Mouse (Mus musculus) kidney, postnatal 0 days (tissue): Measurements from ENCODE around the gene Txlna. TPM values are rescaled to one million over a fixed set of nuclear protein-coding genes. Genes with fewer than 3 reads are reported as not detected.
A peak's percentile ranks its signal among the peaks of the same experiment; 100 is the strongest.

Source experiments
- ATAC-seq: fragments of 200-750 bp; cut with Nextera tagmentation; replicated peaks from 2 replicates; pipeline ENCODE4 v1.8.0; 2017; ENCODE audit warnings: low read depth, moderate number of reproducible peaks, moderate TSS enrichment, moderate library complexity; ENCODE audit not compliant: low FRiP score
- DNase-seq: peaks from one replicate; pipeline ENCODE4 v3.0.0-alpha.2; 2016; ENCODE audit warnings: low spot score
- H3K27ac ChIP-seq: fragments of 300-500 bp; sonication (generic); 2 replicates; pipeline ENCODE4 v1.5.1; 2014; ENCODE audit warnings: mild to moderate bottlenecking
- H3K27me3 ChIP-seq: fragments of 300-500 bp; sonication (generic); 2 replicates; pipeline ENCODE4 v1.6.1; 2014; ENCODE audit warnings: low read length, mixed read lengths; ENCODE audit not compliant: insufficient read depth
- H3K36me3 ChIP-seq: fragments of 300-500 bp; sonication (generic); 2 replicates; pipeline ENCODE4 v1.6.1; 2014; ENCODE audit warnings: low read length, mixed read lengths; ENCODE audit not compliant: insufficient read depth
- H3K4me1 ChIP-seq: fragments of 300-500 bp; sonication (generic); replicated peaks from 2 replicates; pipeline ENCODE4 v1.6.1; 2014; ENCODE audit warnings: antibody characterized with exemption, low read length, mixed read lengths; ENCODE audit not compliant: insufficient read depth
- H3K4me2 ChIP-seq: fragments of 300-500 bp; sonication (generic); 2 replicates; pipeline ENCODE4 v1.6.1; 2014; ENCODE audit warnings: mild to moderate bottlenecking, low read length, moderate library complexity, mixed read lengths
- H3K4me3 ChIP-seq: fragments of 300-500 bp; sonication (generic); replicated peaks from 2 replicates; pipeline ENCODE4 v1.5.1; 2014; ENCODE audit warnings: low read depth, low read length
- H3K9ac ChIP-seq: fragments of 300-500 bp; sonication (generic); 2 replicates; pipeline ENCODE4 v1.6.1; 2014; ENCODE audit warnings: low read depth, low read length
- H3K9me3 ChIP-seq: fragments of 300-500 bp; sonication (generic); replicated peaks from 2 replicates; pipeline ENCODE4 v1.6.1; 2016; ENCODE audit warnings: low read length, inconsistent platforms, mixed read lengths
- CTCF ChIP-seq: IDR thresholded peaks from 2 replicates; pipeline ENCODE4 v1.5.1; 2016; ENCODE audit warnings: antibody characterized with exemption, low read depth, mild to moderate bottlenecking, moderate library complexity
- WGBS: fragments of 180-500 bp; shearing (Covaris S2); extraction: QIAGEN DNeasy Blood & Tissue Kit; methylation state at CpG from one replicate; pipeline ENCODE4 v1.1.7; 2014; 5-methylcytosine and 5-hydroxymethylcytosine counted together
- polyA plus RNA-seq: library from polyadenylated mRNA; unstranded; fragments of >200 nt; fragmentation: Nextera tagmentation; extraction: Ambion mirVana; gene quantifications from 2 replicates; pipeline ENCODE4 v1.2.1, GENCODE M21; 2015

Gene Txlna
- polyA plus RNA-seq, 1 experiment from 2014 or later: 42.9 TPM

DNA sequence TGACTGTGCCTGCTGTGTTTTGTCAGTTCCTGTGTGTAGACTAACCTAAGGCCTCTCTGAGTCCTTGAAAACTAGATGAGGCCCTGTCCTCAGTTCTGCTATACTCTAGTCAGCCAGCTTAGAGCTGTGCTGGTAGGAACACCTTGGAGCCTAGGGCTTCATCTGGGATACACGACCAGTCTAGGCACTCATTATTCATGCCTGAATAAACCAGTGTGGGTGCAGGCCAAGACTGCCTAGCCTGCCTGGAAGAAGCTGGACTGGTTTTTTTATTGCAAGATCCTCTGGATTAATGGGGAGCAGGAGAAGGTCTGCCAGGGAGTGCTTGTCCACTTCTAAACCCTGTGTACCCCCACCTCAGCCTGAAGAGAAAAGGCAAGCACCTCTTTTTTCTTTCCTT is 53.9 kb downstream of the Txlna start:
- WGBS: 32% methylated on average over 1 of the region's 1 CpGs
- ATAC-seq: no peak
- H3K4me2 ChIP-seq: no peak overlapping the region

GRCm38 (mm10) chr4:129585773-129586172 is 55.1 kb downstream of the Txlna start:
- Histone ChIP-seq H3K9ac (peak overlapping the region; percentile 51; the same call in 1 of the 2 replicates), H3K9me3 (no peaks in the 10 kb centered on the region), H3K4me2 (peak overlapping the region; percentile 70), H3K27me3 (no peaks in the 10 kb centered on the region), H3K36me3 (no peaks in the 10 kb centered on the region), H3K4me3 (peak overlapping the region; percentile 44; the same call in 1 of the 2 replicates), H3K4me1 (no peaks in the 10 kb centered on the region), H3K27ac (peak overlapping the region; percentile 80)
- WGBS: 63% methylated on average over 9 of the region's 9 CpGs
- DNase-seq: no peak
- ATAC-seq: no peak
- TF ChIP-seq CTCF: no peak

More for the DNA sequence above, 53.9 kb downstream of the Txlna start:
- Histone ChIP-seq H3K27me3 (no peaks in the 10 kb centered on the region), H3K9ac (no peak overlapping the region), H3K36me3 (peaks cover 10% of the 10 kb centered on the region), H3K4me3 (no peak overlapping the region), H3K9me3 (no peaks in the 10 kb centered on the region), H3K4me1 (no peaks in the 10 kb centered on the region), H3K27ac (peak overlapping the region; percentile 47; the same call in 1 of the 2 replicates)
- no peak for DNase-seq
- no peak for TF ChIP-seq CTCF

GRCm38 (mm10) chr4:129584884-129585608 is 55.8 kb downstream of the Txlna start:
- TF ChIP-seq CTCF: peak; percentile 81
- ATAC-seq (peak; percentile 78), DNase-seq (peak; percentile 89)
- WGBS: 1% methylated on average over 36 of the region's 36 CpGs
- Histone ChIP-seq H3K9ac (peak overlapping the region; percentile 51), H3K4me2 (peak overlapping the region; percentile 70), H3K9me3 (no peaks in the 10 kb centered on the region), H3K4me3 (peak overlapping the region; percentile 44), H3K27ac (peak overlapping the region; percentile 80), H3K27me3 (no peaks in the 10 kb centered on the region), H3K4me1 (no peaks in the 10 kb centered on the region), H3K36me3 (no peaks in the 10 kb centered on the region)

GRCm38 (mm10) chr4:129584370-129584769 is 56.5 kb downstream of the Txlna start:
- DNase-seq (no peak), ATAC-seq (no peak)
- H3K27me3 ChIP-seq: no peaks in the 10 kb centered on the region
- H3K27ac ChIP-seq: peak overlapping the region; percentile 80
- no peak for TF ChIP-seq CTCF
- H3K4me2 ChIP-seq: peak overlapping the region; percentile 70
- H3K9me3 ChIP-seq: no peaks in the 10 kb centered on the region
- peak overlapping the region; percentile 44 for H3K4me3 ChIP-seq
- 55% methylated on average over 1 of the region's 1 CpGs for WGBS
- H3K9ac ChIP-seq: peak overlapping the region; percentile 51
- no peaks in the 10 kb centered on the region for H3K36me3 ChIP-seq
- H3K4me1 ChIP-seq: no peaks in the 10 kb centered on the region

DNA sequence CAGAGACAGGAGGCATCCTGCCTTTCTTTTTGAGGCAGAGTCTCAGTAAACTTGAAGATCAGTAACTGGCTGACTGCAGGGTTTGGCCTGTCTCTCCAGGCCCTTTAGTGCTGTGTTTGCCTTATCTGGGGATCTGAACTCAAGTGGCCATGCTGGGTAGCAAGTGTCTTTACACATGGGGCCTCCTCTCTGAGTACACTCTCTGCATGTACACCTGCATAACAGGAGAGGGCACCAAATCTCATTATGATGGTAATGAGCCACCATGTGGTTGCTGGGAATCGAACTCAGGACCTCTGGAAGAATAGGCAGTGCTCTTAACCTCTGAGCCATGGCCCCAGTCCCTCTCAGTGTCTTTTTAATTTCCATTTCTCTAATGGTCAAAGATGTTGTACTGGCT is 58.6 kb downstream of the Txlna start:
- H3K4me2 ChIP-seq: no peak overlapping the region
- H3K4me3 ChIP-seq: no peak overlapping the region
- no peak overlapping the region for H3K9ac ChIP-seq
- no peaks in the 10 kb centered on the region for H3K36me3 ChIP-seq
- ATAC-seq: no peak
- 0 out of 2 replicates have a peak, but pooled peaks have one; percentile 9 for TF ChIP-seq CTCF
- no peak overlapping the region for H3K27ac ChIP-seq
- H3K4me1 ChIP-seq: no peaks in the 10 kb centered on the region
- 79% methylated on average over 1 of the region's 1 CpGs for WGBS
- H3K9me3 ChIP-seq: no peaks in the 10 kb centered on the region
- no peaks in the 10 kb centered on the region for H3K27me3 ChIP-seq
- no peak for DNase-seq

DNA sequence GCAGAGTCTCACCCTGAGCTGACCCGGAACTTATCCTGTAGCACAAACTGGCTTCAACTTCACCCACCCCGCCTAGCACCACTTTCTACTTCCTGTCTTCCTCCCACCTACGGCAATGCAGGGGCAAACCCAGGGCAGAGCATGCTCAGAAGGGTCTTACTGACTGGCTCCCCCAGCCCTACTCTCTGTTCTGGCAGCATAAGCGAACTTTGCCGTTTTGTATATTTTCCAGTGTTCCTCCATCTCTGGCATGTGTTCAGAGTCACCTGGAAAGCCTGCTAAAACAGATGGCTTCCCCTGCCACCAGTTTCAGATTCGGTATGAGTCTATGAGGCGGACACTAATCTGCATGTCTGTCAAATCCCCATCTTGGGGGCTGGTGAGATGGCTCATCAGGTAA is 60.5 kb downstream of the Txlna start:
- Histone ChIP-seq H3K4me2 (no peak overlapping the region), H3K27me3 (no peaks in the 10 kb centered on the region), H3K9me3 (no peaks in the 10 kb centered on the region), H3K27ac (peak overlapping the region; percentile 68; the same call in 1 of the 2 replicates), H3K4me1 (no peaks in the 10 kb centered on the region), H3K9ac (no peak overlapping the region), H3K36me3 (no peaks in the 10 kb centered on the region), H3K4me3 (no peak overlapping the region)
- DNase-seq (no peak), ATAC-seq (no peak)
- TF ChIP-seq CTCF: no peak
- 61% methylated on average over 7 of the region's 7 CpGs for WGBS
